Mouse (Mus musculus) fibroblast of lung, adult 2 months (primary cell): ENCODE results near the gene Parp3.
A peak's percentile ranks its signal among the peaks of the same experiment; 100 is the strongest.
"Not testable (repeated sequence)": the region's sequence is repeated elsewhere in the genome, so short reads cannot be mapped to it uniquely, and the experiment has no call there.

Experiments used
- DNase-seq: peaks from one replicate; pipeline ENCODE4 v3.0.0-alpha.2; 2011; ENCODE audit warnings: low read depth

Parp3 gene

GRCm38 (mm10) chr9:106476924-106477484, at the start of gene Parp3:
TSS of gene Parp3 (minus strand) at chr9:106476949.
- DNase-seq, result peak; percentile 99

- no peak for DNase-seq
These were observed 43.2 kb upstream of the Parp3 start for GRCm38 (mm10) chr9:106519909-106520308.

DNA sequence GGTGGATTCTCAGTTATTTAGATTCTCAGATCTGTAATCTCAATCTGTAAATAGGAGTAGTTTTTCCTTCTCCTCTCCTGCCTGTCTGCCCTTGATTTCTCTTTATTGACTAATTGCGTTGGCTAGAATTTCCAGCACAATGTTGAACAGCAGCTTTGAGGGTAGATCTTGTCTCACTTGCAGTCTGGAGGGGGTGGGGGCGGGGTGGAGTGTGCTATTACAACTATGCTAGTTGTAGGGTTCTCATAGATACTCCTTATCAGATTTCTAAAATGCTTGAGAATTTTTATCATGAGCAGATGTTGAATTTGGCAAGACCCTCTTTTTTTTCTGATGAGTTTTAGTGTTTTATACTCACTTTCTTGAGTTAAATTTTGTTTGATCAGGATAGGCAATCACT, 42.7 kb upstream of the Parp3 start:
- DNase-seq, result no peak

- no peak for DNase-seq
These were observed 37.5 kb upstream of the Parp3 start, which contains the start of gene Iqcf5 for GRCm38 (mm10) chr9:106514273-106514672. TSS of gene Iqcf5 (plus strand) at chr9:106514573.

DNA sequence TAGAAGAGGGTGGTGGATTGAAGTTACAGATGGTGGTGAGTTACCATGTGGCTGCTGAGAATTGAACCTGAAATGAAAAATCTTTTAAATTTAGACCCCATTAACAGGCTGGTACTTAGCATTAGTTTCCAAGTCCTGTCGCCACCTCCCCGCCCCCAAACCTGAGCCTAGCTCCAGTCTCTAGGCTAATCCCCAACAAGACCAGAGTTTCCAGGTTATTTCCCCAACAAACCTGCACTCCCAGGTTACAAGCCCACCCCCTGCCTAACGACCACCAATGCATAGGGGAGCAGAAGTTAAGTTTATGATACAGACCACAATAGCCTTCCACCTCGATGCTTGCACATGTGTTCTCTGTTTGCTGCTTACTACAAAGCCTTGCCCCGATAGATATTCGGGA, 36.8 kb upstream of the Parp3 start:
- no peak for DNase-seq

- no peak for DNase-seq
These were observed 36.1 kb upstream of the Parp3 start for GRCm38 (mm10) chr9:106512729-106513450.

DNA sequence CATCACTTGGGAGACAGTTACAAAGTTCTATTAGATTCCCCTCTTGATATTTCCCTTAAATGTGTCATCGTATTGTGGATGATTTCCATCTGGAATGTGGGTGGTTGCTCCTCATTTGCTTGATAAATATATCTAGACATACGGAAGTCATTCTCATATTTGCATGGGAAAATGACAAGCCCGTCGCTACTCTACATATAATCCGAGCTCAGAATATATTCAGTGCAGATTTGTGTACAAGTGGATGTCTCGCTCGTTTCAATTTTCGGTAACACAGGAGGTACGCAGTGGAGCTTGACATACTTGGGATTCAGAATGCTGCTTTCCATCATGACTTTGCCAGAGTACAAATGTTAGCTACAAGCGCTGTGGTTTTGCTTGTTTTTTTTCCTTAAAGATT, 32.6 kb upstream of the Parp3 start:
- no peak for DNase-seq

DNA sequence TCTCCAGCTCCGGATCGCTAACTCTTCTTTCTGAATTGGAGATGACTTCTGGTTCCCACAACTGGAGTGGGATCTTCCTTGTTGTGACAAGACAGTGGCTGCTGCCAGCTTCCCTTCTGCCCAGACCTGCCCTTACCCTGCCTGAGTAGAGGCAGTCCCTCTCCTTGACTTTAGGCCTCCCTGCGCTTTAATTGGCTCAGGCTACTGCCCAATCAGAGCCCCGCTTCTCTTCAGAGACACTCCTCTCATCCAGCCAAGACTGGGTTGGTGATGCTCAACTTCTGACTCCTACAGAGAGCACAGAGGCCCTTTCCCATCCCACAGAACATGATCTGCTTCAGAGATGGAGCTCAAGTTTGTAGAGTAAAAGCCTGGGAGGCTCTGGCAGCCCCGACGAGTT, 27.5 kb upstream of the Parp3 start:
- no peak for DNase-seq

GRCm38 (mm10) chr9:106501846-106502245, 25.1 kb upstream of the Parp3 start:
- no peak for DNase-seq

GRCm38 (mm10) chr9:106499667-106500066, 22.9 kb upstream of the Parp3 start, which contains the start of gene Iqcf1:
TSS of gene Iqcf1 (plus strand) at chr9:106499967.
- no peak for DNase-seq

GRCm38 (mm10) chr9:106487602-106488001, 10.9 kb upstream of the Parp3 start:
- DNase-seq, result not testable (repeated sequence)

- DNase-seq, result no peak
These were observed 8.3 kb upstream of the Parp3 start for GRCm38 (mm10) chr9:106485076-106485475.

DNA sequence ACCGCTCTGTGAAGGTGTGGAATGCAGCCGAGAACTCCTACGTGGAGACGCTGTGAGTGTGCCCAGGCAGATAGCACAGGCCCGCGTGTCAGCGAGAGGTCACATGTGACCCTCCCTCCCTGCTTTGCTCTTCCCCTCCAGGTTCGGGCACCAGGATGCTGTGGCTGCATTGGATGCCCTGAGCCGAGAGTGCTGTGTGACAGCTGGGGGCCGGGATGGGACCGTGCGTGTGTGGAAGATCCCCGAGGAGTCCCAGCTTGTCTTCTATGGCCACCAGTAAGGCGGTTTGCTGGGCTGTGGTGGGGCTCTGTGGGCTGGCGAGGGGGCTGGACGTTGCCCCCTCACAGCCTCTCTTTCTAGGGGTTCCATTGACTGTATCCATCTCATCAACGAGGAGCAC, 6.9 kb upstream of the Parp3 start:
- no peak for DNase-seq

GRCm38 (mm10) chr9:106483136-106483535, 6.4 kb upstream of the Parp3 start:
- no peak for DNase-seq

DNA sequence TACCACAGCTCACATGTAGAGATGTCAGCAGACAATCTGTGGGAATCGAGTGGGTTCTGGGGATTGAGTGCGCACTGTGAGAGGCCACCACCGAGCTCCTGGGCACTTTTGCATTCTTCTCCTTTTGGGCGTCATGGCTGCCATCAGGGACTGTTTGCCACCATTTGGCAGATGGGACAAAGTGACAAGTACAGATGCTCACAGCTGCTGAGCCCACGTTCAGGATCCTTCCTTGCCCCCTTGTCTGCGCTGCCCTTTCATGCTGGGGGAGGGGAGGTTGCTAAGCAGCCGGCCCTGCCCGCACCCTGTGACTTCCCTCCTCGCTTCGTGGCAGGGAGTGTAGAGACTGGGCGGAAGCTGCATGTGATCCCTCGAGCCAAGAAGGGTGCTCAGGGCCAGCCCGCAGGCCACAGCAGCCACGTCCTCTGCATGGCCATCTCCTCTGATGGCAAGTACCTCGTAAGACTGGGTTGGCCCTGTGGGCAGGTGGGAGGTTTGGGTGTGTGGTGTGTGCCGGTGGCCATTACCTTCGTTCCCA, 5.9 kb upstream of the Parp3 start:
- no peak for DNase-seq

DNA sequence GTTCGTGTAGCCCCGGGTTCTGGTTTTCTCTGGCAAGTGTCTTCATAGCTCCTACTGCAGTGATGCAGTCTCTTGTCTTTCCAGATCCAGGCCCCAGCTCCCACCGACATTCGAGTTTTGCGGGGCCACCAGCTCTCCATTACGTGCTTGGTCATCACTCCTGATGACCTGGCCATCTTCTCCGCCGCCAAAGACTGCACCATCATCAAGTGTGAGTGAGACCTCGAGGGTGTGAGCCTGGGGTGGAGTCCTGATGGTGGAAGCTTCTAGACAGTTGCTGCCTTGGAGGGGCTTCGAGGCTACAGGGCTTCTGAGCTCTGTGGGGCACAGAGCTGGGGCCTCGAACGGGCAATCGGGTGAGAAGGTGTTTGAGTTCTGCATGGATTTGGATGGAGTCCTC, 4.9 kb upstream of the Parp3 start:
- DNase-seq, result no peak

DNA sequence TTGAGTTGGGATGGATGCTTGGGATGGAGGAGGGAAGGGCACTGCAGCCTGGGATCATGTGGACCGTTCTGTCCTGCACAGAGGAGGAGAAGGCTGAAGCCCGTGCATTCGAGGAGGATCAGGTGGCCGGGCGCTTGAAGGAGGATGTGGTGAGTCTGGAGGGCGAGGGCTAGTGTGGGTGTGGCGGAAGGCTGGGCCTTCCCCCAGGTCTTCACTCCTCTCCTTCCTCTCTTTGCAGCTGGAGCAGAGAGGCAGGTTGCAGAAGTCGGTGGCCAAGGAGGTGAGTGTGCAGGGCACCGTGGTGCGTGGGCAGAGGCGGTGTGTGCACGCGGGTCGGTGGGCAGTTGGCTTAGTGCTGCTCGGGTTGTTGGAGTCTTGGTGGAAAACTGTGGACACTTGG, 4.3 kb upstream of the Parp3 start:
- DNase-seq, result no peak

- no peak for DNase-seq
These were observed 3.8 kb upstream of the Parp3 start for GRCm38 (mm10) chr9:106480541-106480940.

DNA sequence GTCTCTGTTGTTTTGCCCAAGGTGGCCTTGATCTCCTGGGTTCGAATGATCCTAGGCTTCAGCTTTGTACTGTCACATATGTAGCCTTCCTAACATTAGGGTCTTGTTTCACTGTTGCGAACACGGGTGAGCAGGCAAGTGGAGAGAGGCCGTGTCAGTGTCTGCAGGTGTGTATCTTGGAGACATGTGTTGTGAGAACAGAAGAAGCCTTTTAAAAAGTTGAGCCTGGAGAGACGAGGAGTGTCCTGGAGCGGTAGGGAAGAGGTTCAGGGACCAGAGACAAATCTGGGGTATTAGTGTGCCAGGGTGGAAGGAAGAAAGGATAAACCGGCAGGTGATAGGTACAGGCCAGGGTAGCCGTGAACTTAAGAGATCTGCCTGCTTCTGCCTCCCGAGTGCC, 1.4 kb upstream of the Parp3 start:
- DNase-seq, result no peak

DNA sequence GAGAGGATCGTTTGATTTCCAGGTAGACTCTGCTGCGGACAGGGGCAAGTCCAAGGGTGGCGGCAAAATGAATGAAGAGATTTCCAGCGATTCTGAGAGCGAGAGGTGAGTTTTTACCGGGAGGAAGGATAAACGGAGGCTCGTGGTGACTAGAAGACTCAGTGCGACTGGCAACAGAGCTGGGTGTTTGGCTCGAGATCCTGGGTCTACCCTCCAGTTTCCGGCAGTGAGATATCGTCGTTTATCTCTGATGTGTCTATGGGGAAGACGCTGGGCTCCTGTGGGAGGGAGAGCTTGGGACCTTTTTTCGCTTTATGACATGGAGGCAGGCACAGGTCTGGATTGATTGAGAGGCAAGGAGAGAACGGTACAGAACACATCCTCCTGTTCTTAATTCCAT, 900 bp upstream of the Parp3 start:
- DNase-seq, result no peak

DNA sequence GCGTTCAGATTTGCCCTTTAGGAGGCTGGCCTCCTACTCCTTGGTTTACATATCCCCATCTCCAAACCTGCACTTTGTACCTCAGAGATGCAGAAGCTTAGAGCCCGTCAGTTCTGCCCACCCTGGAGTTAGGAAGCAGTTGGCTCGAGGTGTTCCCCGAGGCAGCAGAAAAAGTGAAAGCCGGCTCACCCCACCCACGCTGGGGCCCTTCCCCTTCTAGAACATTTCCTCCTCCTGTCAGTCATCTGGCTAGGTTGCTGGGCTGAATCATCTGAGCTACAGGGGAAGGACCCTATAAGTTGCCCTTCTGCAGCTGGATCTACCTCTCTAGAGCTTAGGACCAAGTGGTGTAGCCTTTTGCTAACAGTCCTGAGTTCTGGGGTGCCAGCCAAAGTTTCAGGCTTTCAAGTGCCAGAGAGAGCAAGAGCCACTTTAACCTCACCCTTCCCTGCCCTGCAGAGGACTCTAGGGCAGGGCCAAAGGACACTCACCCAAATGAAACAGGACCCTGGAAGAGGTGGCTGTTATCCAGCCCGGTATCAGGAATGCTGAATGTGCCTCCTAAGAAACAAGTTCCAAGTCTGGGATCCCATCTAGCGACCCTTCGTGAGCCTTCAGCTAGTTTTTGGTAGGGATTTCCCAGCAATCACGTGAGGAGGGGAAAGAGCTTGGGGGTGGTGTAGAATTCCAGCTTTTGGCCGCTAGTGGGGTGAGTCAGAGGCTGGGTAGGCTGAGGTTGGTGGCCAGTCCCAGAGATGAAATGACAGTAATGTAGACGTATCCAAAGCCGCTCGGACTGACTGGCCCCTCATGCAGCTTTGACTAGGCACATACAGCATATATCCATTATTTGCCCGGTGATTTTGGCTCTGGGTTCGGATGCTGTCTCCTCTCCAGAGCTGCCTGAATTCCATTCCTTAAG, 486 bp downstream of the Parp3 start:
- peak; percentile 91 for DNase-seq

GRCm38 (mm10) chr9:106475663-106476001, 1.1 kb downstream of the Parp3 start, which contains the start of gene Rrp9:
TSS of gene Rrp9 (plus strand) at chr9:106475963.
- no peak for DNase-seq

DNA sequence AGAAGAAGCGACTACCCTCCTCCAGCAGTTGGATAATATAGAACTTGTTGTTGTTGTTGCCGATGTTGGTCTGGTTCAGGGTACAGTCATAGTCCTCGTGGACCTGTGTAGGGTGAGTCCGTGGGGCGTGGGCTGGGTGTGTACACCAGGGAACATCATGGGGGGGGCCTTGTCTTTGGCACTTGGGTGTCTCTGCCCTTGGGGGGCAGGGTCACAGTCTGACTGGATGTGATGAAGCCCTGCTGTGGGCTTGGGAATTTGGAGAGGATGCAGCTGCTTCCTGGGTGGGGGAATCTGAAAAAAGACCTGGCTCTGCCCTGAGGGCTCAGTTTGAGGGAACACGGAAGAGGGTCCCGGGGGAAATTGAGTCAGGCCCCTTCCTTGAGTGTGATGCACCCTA, 1.7 kb downstream of the Parp3 start:
- no peak for DNase-seq
